Mouse (Mus musculus): ENCODE results near the gene Pcsk5.
A peak's percentile ranks its signal among the peaks of the same experiment; 100 is the strongest.

Gene Pcsk5

GRCm38 (mm10) chr19:17837471-17837859, at the start of gene Pcsk5:
Gene Pcsk5, minus strand, starts transcription at chr19:17837632.
- peak; percentile 73 to 82 for DNase-seq (ENCODE audit: low spot score in 2 of 2)

GRCm38 (mm10) chr19:17875804-17876203, 38.4 kb upstream of the Pcsk5 start:
- DNase-seq (ENCODE audit: low spot score in 2 of 2), result no peak

- DNase-seq (ENCODE audit: low spot score in 2 of 2), result no peak
These were observed 37.0 kb upstream of the Pcsk5 start for GRCm38 (mm10) chr19:17874388-17874787.

- no peak for DNase-seq (ENCODE audit: low spot score in 2 of 2)
These were observed 36.3 kb upstream of the Pcsk5 start for GRCm38 (mm10) chr19:17873755-17874154.

GRCm38 (mm10) chr19:17866317-17866891, 29.0 kb upstream of the Pcsk5 start:
- DNase-seq (ENCODE audit: low spot score in 2 of 2), result no peak

- no peak for DNase-seq (ENCODE audit: low spot score in 2 of 2)
These were observed 23.1 kb upstream of the Pcsk5 start for GRCm38 (mm10) chr19:17860351-17861014.

GRCm38 (mm10) chr19:17856741-17857140, 19.3 kb upstream of the Pcsk5 start:
- DNase-seq (ENCODE audit: low spot score in 2 of 2), result no peak

- DNase-seq (ENCODE audit: low spot score in 2 of 2), result no peak
These were observed 11.0 kb upstream of the Pcsk5 start for GRCm38 (mm10) chr19:17848417-17848816.

- no peak for DNase-seq (ENCODE audit: low spot score in 2 of 2)
These were observed 8.5 kb upstream of the Pcsk5 start for GRCm38 (mm10) chr19:17845967-17846366.

- no peak for DNase-seq (ENCODE audit: low spot score in 2 of 2)
These were observed 4.2 kb upstream of the Pcsk5 start for GRCm38 (mm10) chr19:17841586-17841985.

GRCm38 (mm10) chr19:17839856-17840255, 2.4 kb upstream of the Pcsk5 start:
- no peak for DNase-seq (ENCODE audit: low spot score in 2 of 2)

- DNase-seq (ENCODE audit: low spot score in 2 of 2), result peak in 1 of 2 experiments; percentile 34
These were observed 614 bp downstream of the Pcsk5 start for GRCm38 (mm10) chr19:17836566-17837470.

- peak in 1 of 2 experiments; percentile 11 for DNase-seq (ENCODE audit: low spot score in 2 of 2)
These were observed 1.5 kb downstream of the Pcsk5 start for GRCm38 (mm10) chr19:17835681-17836565.

GRCm38 (mm10) chr19:17834894-17835293, 2.5 kb downstream of the Pcsk5 start:
- no peak for DNase-seq (ENCODE audit: low spot score in 2 of 2)

GRCm38 (mm10) chr19:17831376-17831775, 6.1 kb downstream of the Pcsk5 start:
- DNase-seq (ENCODE audit: low spot score in 2 of 2), result no peak

- no peak for DNase-seq (ENCODE audit: low spot score in 2 of 2)
These were observed 9.0 kb downstream of the Pcsk5 start for GRCm38 (mm10) chr19:17828414-17828813.

- no peak for DNase-seq (ENCODE audit: low spot score in 2 of 2)
These were observed 10.7 kb downstream of the Pcsk5 start for GRCm38 (mm10) chr19:17826694-17827093.

GRCm38 (mm10) chr19:17820046-17820445, 17.4 kb downstream of the Pcsk5 start:
- DNase-seq (ENCODE audit: low spot score in 2 of 2), result no peak

- DNase-seq (ENCODE audit: low spot score in 2 of 2), result peak in 1 of 2 experiments; percentile 8
These were observed 18.4 kb downstream of the Pcsk5 start for GRCm38 (mm10) chr19:17819081-17819480.

GRCm38 (mm10) chr19:17815062-17815461, 22.4 kb downstream of the Pcsk5 start:
- DNase-seq (ENCODE audit: low spot score in 2 of 2), result no peak

GRCm38 (mm10) chr19:17813449-17813990, 23.9 kb downstream of the Pcsk5 start:
- DNase-seq (ENCODE audit: low spot score in 2 of 2), result no peak

Measured in frontal cortex, postnatal 10 days (tissue).